Mouse (Mus musculus): ENCODE data around the gene Clec2d.

Clec2d gene

DNA sequence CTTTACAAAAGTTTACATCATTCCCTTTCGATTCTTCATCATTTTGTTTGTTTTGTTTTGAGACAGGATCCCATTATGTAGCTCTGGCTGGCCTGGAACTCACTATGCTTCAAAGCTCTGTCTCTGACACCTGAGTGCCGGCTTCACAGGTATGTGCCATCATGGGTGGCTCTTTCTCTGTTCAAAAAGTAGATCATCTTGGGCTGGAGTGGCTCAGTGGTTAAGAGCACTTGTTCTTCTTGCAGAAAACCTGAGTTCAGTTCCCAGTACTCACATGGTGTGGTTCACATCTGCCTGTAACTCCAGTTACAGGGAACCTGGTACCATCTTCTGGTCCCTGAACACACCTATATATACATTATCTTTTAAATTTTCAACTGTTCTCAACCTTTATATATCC is 44.7 kb downstream of the Clec2d start:
- no peak for DNase-seq (ENCODE audit: low read depth, low spot score)
- Histone ChIP-seq H3K27me3 (ENCODE audit: control insufficient read depth, insufficient read depth, low read length, poor library complexity, severe bottlenecking) (no peaks in the 10 kb centered on the region), H3K36me3 (ENCODE audit: control insufficient read depth, insufficient read depth, low read length, poor library complexity, severe bottlenecking) (peaks cover 4% of the 10 kb centered on the region; the same call in 1 of the 2 replicates)

DNA sequence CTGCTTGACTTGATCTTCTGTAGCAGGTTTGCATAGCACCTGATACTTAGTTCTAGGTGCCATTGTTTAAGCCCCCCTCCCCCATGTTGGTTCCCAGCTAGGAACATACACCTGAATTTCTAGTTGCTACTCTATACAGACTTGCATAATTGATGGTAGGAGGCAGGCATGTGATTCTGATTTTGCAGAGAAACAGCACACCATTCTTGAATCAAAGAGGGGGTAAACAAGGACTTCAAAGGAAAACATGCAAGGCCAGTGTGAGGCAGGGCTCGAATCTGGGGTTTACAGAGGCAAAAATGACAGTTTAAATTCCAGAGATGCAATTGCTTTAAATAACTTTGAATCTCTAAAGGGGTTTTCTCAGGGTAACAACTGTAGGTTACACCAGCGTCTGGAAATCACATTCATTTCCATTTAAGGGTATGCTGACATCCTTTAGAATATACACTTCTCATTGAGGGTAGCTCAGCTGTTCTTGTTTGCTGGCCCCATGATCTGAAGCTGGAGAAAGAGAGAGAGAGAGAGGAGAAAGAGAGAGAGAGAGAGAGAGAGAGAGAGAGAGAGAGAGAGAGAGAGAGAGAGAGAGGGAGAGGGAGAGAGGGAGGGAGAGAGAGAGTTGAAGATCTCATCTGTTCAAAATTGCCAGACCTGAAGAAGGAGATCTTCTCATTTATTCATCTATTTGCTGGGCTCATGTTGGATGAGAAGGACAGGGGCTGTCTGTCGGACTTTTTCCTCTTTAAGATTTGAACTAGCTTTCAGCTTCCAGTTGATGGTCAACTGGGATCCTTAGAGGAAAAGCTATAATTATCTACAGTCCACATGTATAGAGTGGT is 48.7 kb downstream of the Clec2d start:
- Histone ChIP-seq H3K27me3 (ENCODE audit: control insufficient read depth, insufficient read depth, low read length, poor library complexity, severe bottlenecking) (no peaks in the 10 kb centered on the region), H3K36me3 (ENCODE audit: control insufficient read depth, insufficient read depth, low read length, poor library complexity, severe bottlenecking) (peaks cover 2% of the 10 kb centered on the region; the same call in 1 of the 2 replicates)
- DNase-seq (ENCODE audit: low read depth, low spot score): no peak

DNA sequence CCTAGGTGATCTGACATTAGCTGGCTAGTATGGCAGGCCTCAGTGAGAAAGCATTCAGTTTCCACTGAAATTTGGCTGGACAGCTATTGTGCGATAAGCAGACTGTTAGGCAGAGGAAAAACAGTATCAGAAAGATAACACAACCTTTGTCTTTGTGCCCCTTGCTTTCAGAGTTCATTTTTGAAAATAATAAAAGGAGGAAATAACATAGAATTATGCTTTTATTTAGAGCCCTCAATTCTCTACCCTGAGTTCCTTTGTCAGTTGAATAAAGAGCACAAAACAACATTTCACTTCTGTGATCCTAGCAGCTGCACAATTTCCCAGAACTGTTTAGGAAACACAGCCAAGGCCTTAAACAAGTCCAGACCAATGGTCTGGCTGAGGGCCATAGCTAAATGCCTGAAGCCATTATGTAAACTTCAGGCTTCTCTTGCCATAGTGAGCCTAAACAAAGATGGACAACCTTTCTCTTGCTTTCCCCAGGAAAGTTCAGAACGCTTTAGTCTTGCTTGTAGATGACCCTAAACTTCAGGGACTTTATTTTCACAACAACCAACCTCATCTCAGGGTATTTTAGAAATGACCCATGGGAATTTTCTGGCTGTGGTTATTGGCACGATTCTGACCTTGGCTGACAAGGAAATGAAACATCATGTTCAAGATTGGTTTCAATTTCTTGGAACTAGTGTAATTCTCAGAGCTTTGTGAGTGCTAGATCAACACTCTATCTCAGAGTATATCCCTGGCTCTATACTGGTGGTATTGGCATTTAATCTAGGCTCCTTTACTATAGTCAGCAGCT is 49.6 kb downstream of the Clec2d start:
- peak; percentile 52 for DNase-seq (ENCODE audit: low read depth, low spot score)
- Histone ChIP-seq H3K36me3 (ENCODE audit: control insufficient read depth, insufficient read depth, low read length, poor library complexity, severe bottlenecking) (peaks cover 2% of the 10 kb centered on the region; the same call in 1 of the 2 replicates), H3K27me3 (ENCODE audit: control insufficient read depth, insufficient read depth, low read length, poor library complexity, severe bottlenecking) (no peaks in the 10 kb centered on the region)

DNA sequence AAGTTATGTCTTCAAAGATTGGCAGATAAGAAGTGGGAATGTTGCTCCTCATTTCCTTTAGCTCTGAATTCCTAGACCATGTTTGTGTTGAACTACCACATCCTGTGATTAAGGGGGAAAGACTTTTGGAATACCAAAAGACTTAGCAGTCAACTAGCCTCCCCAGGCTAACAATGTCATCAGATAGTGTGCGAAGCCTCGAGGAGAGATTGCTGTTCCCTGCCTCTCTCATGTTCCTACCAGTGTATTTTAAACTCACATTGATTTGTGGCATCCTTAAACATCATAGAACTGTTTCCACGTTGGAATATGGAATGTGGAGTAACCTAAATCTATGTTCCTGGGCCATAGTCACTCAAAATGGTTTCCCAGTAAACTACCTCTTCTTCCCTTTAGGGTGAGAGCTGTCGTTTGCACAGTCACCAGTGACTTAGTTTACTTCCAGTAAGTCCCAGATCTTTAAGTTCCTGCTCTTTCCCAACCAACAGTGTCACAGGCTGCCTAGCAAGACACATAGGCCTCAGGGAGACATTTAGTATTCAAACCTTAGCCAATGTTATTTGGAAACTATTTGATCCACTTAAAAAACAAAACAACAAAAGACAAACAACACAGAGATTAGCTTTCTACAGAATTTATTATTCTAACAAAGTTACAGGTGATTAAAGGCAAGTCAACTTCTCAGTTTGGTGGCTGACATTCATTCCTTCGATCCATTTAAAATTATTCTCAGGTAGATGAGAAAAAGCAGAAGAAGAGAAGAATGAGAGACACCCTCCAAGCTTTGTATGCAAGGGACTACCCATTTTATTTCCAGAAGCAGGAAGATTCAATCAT is 51.8 kb downstream of the Clec2d start:
- Histone ChIP-seq H3K36me3 (ENCODE audit: control insufficient read depth, insufficient read depth, low read length, poor library complexity, severe bottlenecking) (no peaks in the 10 kb centered on the region; the same call in 1 of the 2 replicates), H3K27me3 (ENCODE audit: control insufficient read depth, insufficient read depth, low read length, poor library complexity, severe bottlenecking) (no peaks in the 10 kb centered on the region)
- DNase-seq (ENCODE audit: low read depth, low spot score): no peak

DNA sequence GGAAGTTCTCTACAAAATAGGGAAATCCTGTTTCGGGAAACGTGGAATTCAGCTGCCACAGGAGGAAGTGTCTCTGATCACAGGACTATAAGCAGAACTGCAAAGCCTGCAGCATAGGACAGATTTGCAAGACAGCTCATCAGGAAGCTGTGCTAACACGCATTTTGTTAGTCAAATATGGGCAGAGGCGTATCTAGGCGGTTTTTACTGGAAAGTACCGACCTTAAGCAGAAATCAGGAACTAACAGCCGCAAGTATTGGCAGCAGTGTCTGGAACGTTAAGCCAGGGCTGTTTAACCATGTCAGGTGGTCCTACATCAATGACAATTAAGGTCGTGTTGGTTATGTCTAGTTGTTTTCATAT is 52.4 kb downstream of the Clec2d start:
- Histone ChIP-seq H3K27me3 (ENCODE audit: control insufficient read depth, insufficient read depth, low read length, poor library complexity, severe bottlenecking) (no peaks in the 10 kb centered on the region), H3K36me3 (ENCODE audit: control insufficient read depth, insufficient read depth, low read length, poor library complexity, severe bottlenecking) (no peaks in the 10 kb centered on the region; the same call in 1 of the 2 replicates)
- peak; percentile 95 for DNase-seq (ENCODE audit: low read depth, low spot score)

DNA sequence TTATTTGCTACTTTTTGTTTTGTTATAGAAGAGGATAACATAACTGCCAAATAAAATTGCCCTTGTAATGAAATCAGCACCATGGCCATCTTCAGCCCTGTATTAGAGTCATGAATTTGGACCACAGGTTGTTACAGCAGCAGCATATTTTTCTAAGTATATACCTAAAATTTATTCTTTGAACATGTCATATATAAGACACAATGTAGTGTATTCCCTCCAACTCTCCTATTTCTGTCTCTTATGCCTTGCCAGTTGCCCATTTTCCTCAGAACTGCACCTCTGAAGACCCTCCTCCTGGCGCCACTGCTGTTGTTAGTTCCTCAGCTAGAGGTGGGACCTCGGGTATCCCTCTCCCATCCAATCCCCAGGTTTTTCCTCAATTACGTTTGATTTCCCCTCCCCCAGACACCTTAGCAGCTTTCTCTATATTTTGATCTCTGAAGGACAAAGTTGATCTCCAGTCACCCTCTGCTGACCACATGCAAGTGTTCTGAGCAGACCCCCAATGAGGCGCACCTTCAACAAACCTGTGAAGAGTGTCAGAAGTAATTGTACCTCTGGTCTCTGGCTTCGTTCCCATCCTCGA is 53.0 kb downstream of the Clec2d start:
- H3K27me3 ChIP-seq (ENCODE audit: control insufficient read depth, insufficient read depth, low read length, poor library complexity, severe bottlenecking): no peaks in the 10 kb centered on the region
- peak; percentile 41 for DNase-seq (ENCODE audit: low read depth, low spot score)
- H3K36me3 ChIP-seq (ENCODE audit: control insufficient read depth, insufficient read depth, low read length, poor library complexity, severe bottlenecking): no peaks in the 10 kb centered on the region; the same call in 1 of the 2 replicates

DNA sequence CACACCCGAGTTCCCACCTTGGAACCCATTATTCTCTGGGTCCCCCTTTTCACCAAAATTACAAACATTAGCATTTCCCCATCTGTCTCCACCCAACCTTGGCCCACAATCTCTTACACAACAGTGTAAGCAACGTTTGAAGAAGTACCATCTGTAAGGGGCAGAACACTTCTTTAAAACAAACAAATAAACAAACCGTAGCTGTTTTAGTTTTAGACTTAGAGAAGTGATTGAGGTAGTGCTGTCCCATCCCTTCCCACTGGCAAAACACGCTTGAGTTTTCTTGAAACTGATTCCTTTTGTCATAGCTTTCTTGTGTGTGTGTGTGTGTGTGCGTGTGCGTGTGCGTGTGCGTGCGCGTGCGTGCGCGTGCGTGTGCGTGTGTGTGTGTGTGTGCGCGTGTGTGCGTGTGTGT is 53.5 kb downstream of the Clec2d start:
- Histone ChIP-seq H3K27me3 (ENCODE audit: control insufficient read depth, insufficient read depth, low read length, poor library complexity, severe bottlenecking) (no peaks in the 10 kb centered on the region), H3K36me3 (ENCODE audit: control insufficient read depth, insufficient read depth, low read length, poor library complexity, severe bottlenecking) (no peaks in the 10 kb centered on the region; the same call in 1 of the 2 replicates)
- DNase-seq (ENCODE audit: low read depth, low spot score): peak; percentile 61

DNA sequence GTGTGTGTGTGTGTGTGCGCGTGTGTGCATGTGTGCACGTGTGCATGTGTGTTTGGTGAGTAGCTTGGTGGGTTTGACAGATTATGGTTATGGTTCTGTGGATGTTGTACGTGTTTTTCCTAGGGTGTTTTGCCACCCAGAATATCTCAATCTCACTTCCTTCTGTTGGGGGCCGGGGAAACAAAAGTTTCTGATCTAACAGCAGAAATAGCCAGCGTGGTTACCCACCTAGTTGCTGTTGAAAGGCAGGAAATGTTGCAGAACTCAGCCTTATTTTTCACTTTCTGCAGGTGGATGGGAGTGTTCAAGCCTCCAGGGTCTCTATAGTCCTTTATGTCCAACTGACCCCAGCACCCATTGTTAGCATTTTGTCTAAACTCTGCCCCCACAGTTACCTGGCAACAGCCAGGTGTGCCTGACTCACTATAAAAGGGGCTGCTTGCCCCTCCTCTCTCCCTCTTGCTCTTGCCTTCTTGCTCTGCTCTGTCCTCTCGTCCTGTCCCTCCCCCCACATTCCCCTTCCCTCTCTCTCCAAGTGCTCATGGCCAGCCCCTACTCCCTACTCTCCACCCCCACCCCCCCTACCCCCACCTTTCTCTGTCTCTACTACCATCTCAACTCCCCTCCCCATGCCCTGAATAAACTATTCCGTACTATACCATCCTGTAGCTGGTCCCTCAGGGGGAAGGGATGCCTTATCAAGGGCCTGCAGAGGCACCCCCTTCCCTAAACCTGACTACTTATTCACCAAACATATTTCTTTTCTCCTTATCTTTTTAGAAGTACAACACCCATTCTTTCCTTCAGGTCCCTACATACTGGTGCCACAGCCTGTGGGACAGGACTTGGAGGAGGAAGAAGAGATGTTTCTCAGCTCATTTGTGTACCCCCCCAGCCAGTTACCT is 54.3 kb downstream of the Clec2d start:
- Histone ChIP-seq H3K27me3 (ENCODE audit: control insufficient read depth, insufficient read depth, low read length, poor library complexity, severe bottlenecking) (no peaks in the 10 kb centered on the region), H3K36me3 (ENCODE audit: control insufficient read depth, insufficient read depth, low read length, poor library complexity, severe bottlenecking) (no peaks in the 10 kb centered on the region; the same call in 1 of the 2 replicates)
- peak; percentile 80 for DNase-seq (ENCODE audit: low read depth, low spot score)

DNA sequence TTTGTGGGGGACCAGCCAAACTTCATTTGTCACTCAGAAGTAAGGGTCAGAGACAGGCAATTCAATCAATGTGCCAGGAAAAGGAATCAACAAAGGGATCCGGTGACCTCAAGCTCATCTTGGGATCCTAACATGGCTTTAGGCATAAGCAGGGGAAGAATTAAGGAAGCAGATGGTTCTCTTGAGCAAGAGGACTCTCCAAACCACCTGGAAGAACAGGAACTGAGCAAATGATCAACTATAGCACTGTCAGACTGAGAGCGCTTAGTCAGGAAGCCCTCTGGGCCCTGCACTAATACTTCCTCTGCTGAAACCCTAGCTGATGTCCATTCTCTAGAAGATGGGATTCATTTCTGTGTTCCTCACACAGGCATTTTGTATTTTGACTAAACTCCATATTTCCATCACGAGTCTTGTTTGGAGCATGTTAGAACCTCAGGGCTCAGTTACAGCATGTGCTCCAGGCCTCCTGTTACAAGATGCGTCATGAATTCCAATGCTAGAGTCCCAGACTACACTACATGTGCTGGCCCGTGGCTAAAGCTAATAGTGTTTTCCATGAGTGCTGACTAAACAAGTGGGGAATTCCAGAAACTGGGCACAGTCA is 55.5 kb downstream of the Clec2d start:
- peak; percentile 63 for DNase-seq (ENCODE audit: low read depth, low spot score)
- no peaks in the 10 kb centered on the region; the same call in 1 of the 2 replicates for H3K36me3 ChIP-seq (ENCODE audit: control insufficient read depth, insufficient read depth, low read length, poor library complexity, severe bottlenecking)
- no peaks in the 10 kb centered on the region for H3K27me3 ChIP-seq (ENCODE audit: control insufficient read depth, insufficient read depth, low read length, poor library complexity, severe bottlenecking)

Data from splenic B cell, adult 2 months (primary cell).